Mouse (Mus musculus): Measurements from ENCODE around the gene Gm6710. TPM values are rescaled to one million over a fixed set of nuclear protein-coding genes. Genes with fewer than 3 reads are reported as not detected.
"Not testable (repeated sequence)": the region's sequence is repeated elsewhere in the genome, so short reads cannot be mapped to it uniquely, and the experiment has no call there.

Gene Gm6710
- 3.5 TPM for polyA plus RNA-seq (2021)

GRCm38 (mm10) chr2:175869024-175869423, at the start of gene Gm6710:
TSS of gene Gm6710 (plus strand) at chr2:175869219.
- POLR2A ChIA-PET; DNase-seq (ENCODE audit: low read depth, low spot score); H3K27me3 ChIP-seq; CTCF ChIA-PET; ATAC-seq; in situ Hi-C loops (cut with MboI; ENCODE audit: low pct_unique_long_range_greater_than_20kb): not testable (repeated sequence)

Other genes with a start within 250 kb of the Gm6710 start
- gene Gm11007, start 225.2 kb upstream of the Gm6710 start, polyA plus RNA-seq (2021) = 0.53 TPM
- gene Zfp969, start 165.6 kb upstream of the Gm6710 start, polyA plus RNA-seq (2021) = 4.0 TPM
- gene Gm2007, start 127.7 kb upstream of the Gm6710 start, polyA plus RNA-seq (2021) = 0.53 TPM
- 4.9 TPM for gene Gm14288, start 68.1 kb upstream of the Gm6710 start, polyA plus RNA-seq (2021)
- gene Zfp966, start 61.9 kb downstream of the Gm6710 start, polyA plus RNA-seq (2021) = 6.6 TPM
- gene Gm2026, start 96.1 kb downstream of the Gm6710 start, polyA plus RNA-seq (2021) = 3.1 TPM